Mouse (Mus musculus) cerebellum, adult 9-11 months (tissue): ENCODE measurements around the gene Olfml3.

Experiments
- DNase-seq: peaks from one replicate; pipeline ENCODE4 v3.0.0; 2022

Olfml3 gene

GRCm38 (mm10) chr3:103739329-103739728 lies 1.5 kb upstream of the Olfml3 start, which contains the start of gene Gm10964:
Gene Gm10964, plus strand, starts transcription at chr3:103739366.
- DNase-seq, result no peak

GRCm38 (mm10) chr3:103737061-103737754 lies 593 bp downstream of the Olfml3 start:
- peak; percentile 55 for DNase-seq

- no peak for DNase-seq
Measured at GRCm38 (mm10) chr3:103735776-103736600, 1.8 kb downstream of the Olfml3 start.

- no peak for DNase-seq
Measured at GRCm38 (mm10) chr3:103734696-103735519, 2.9 kb downstream of the Olfml3 start.

GRCm38 (mm10) chr3:103733799-103734695 lies 3.8 kb downstream of the Olfml3 start:
- DNase-seq, result no peak

- no peak for DNase-seq
Measured at GRCm38 (mm10) chr3:103733176-103733575, 4.6 kb downstream of the Olfml3 start.

GRCm38 (mm10) chr3:103732116-103732515 lies 5.7 kb downstream of the Olfml3 start:
- no peak for DNase-seq

GRCm38 (mm10) chr3:103729850-103730249 lies 8.0 kb downstream of the Olfml3 start:
- DNase-seq, result no peak

GRCm38 (mm10) chr3:103727813-103728326 lies 9.9 kb downstream of the Olfml3 start:
- DNase-seq, result no peak

- DNase-seq, result no peak
Measured at GRCm38 (mm10) chr3:103726642-103727041, 11.2 kb downstream of the Olfml3 start.

- no peak for DNase-seq
Measured at GRCm38 (mm10) chr3:103724137-103724536, 13.7 kb downstream of the Olfml3 start.

- DNase-seq, result no peak
Measured at GRCm38 (mm10) chr3:103718728-103719127, 19.1 kb downstream of the Olfml3 start.

- no peak for DNase-seq
Measured at GRCm38 (mm10) chr3:103716774-103717760, 20.7 kb downstream of the Olfml3 start.

GRCm38 (mm10) chr3:103715762-103716693 lies 21.8 kb downstream of the Olfml3 start:
- DNase-seq, result no peak

- DNase-seq, result no peak
Measured at GRCm38 (mm10) chr3:103714942-103715341, 22.9 kb downstream of the Olfml3 start.

- DNase-seq, result no peak
Measured at GRCm38 (mm10) chr3:103714236-103714875, 23.4 kb downstream of the Olfml3 start.

- no peak for DNase-seq
Measured at GRCm38 (mm10) chr3:103712196-103712595, 25.6 kb downstream of the Olfml3 start.

GRCm38 (mm10) chr3:103709470-103710040 lies 28.2 kb downstream of the Olfml3 start:
- DNase-seq, result no peak

GRCm38 (mm10) chr3:103705426-103705825 lies 32.4 kb downstream of the Olfml3 start:
- DNase-seq, result no peak
